Mouse (Mus musculus) lung, adult 2 months (tissue): ENCODE results near the gene E130308A19Rik. TPM values are rescaled to one million over a fixed set of nuclear protein-coding genes. Genes with fewer than 3 reads are reported as not detected.

Source experiments
- DNase-seq: peaks from one replicate; pipeline ENCODE4 v3.0.0; 2022
- H3K4me1 ChIP-seq: fragments of 200-500 bp; 2 replicates; pipeline ENCODE4 v1.6.1; 2011; ENCODE audit warnings: low read length; ENCODE audit not compliant: control insufficient read depth, insufficient read depth
- H3K4me3 ChIP-seq: fragments of 200-500 bp; replicated peaks from 2 replicates; pipeline ENCODE3; 2011; ENCODE audit warnings: low read depth, mild to moderate bottlenecking, control low read depth, low read length; ENCODE audit errors: extremely low read depth
- CTCF ChIP-seq: fragments of 200-500 bp; IDR thresholded peaks from 2 replicates; pipeline ENCODE4 v1.5.1; 2011; ENCODE audit warnings: mild to moderate bottlenecking, low read length, control low read depth; ENCODE audit not compliant: insufficient read depth
- POLR2A ChIP-seq: fragments of 200-500 bp; IDR thresholded peaks from 2 replicates; pipeline ENCODE4 v1.6.1; 2011; ENCODE audit warnings: low read depth, mild to moderate bottlenecking, control low read depth, low read length, borderline replicate concordance; ENCODE audit errors: extremely low read depth
- WGBS: fragments of 180-500 bp; shearing (Covaris S2); methylation state at CpG from one replicate; pipeline ENCODE4 v1.1.7; 2018; 5-methylcytosine and 5-hydroxymethylcytosine counted together
- polyA plus RNA-seq: library from polyadenylated mRNA; depleted of rRNA; stranded (reverse); fragments of >200 nt; gene quantifications from 2 replicates; pipeline ENCODE4 v1.2.3, GENCODE M21; 2012; rRNA removed

E130308A19Rik gene
- polyA plus RNA-seq, 1 experiment, result 8.3 TPM

DNA sequence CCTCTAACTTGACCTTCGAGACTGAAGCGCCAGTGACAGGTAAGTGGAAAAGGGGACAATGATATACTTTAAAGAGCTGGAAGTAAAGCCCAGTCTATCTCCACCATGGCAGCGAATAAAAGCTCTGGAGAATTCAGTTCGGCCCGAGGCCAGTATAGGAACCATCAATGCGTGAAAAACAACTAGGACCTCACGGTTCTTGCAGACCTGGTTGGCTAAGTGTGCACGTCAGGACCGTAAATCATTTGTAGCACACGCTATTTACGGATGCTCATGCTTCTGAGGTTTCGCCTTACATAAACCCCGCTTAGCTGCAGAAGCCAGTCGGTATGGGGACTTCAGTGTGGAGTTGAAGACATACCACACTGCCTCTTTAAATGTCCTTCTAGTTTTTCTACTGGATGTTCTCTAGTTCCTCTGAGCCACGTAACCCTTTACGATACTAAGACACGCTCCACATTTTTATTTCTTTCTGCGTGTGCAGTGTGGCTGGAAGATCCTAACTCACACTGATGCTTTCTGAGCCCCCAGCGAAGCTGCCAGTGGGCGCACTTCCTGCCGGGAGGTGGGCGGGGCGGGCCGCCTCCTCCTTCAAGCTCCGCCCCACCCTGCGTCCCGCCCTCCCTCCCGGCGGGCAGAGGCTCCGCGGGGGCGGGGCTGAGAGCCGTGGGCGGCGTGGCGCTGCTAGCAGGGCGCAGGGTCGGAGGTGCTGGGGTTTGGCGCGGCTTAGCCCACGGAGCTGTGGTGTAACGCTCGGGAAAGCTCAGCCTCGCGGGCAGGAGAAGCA, 179.4 kb downstream of the E130308A19Rik start, which contains the start of gene Snx30:
Gene Snx30 (plus strand): TSS at position 660 of the 787 bp plus-strand sequence.
- TF ChIP-seq POLR2A (peak; percentile 79), CTCF (no peak)

DNA sequence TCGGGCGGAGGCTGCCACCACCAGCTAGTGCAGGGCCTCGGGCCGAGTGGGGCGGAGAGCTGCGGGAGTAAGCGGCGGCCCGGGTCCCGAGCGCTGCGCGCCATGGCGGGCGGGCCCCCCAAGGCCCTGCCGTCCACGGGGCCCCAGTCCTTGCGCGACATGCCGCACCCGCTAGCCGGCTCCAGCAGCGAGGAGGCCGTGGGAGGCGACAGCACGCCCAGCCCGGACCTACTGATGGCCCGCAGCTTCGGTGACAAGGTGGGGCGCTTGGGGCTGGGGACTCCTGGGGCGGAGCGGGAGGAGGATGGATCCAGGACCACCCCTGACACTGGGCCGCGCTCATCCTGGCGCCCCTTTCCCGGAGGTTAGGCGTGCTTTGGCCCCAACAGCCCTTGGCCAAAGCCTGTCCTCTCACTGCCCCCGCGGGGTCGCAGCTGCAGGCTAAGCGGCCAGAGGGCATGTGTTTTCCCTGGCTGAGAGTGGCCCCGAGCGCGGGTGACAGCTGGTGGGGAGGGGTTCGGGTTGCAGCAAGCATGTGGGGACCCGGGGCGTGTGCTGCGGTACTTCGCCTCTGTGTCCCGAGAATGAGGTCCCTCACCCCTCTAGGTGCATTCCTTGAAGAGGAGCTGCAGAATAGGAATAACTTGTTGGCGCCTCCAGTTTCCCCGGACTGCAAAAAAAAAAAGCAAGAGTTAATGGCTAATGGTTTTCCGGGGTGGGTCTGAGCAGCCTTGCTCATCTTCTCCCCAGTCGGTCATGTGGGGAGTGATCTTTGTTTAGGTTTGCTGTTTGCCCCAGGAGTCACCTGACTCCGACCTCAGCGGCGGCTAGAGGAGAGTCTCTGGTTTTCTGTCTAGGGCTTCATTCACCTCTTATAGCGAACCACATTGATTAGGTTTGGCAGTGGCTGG, 180.2 kb downstream of the E130308A19Rik start:
- H3K4me3 ChIP-seq, result peak overlapping the region; percentile 94
- DNase-seq, result no peak
- WGBS, result under 1% methylated on average over 57 of the region's 58 CpGs
- no peak for TF ChIP-seq POLR2A
- TF ChIP-seq CTCF, result no peak
- H3K4me1 ChIP-seq, result peaks cover 4% of the 10 kb centered on the region

More for the DNA sequence above, 179.4 kb downstream of the E130308A19Rik start, which contains the start of gene Snx30:
- 4% methylated on average over 45 of the region's 45 CpGs for WGBS
- peaks cover 4% of the 10 kb centered on the region for H3K4me1 ChIP-seq
- H3K4me3 ChIP-seq, result peak within 1 kb of the TSS; percentile 94
- DNase-seq, result peak; percentile 89

DNA sequence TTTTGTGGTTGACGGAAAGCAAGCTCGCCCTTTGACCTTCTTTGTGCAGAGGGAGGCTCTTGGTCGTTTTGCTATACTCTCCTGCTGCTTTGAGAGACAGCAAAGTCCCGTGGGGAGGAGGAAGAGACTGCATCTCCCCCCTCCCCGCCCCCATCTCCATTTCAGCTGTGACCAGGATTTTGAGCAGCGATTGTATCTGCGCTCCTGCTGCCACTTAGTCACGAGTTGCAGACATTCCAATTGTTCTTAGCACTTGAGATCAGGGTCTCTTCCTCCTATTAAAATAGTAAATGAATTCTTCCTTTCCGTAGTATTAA, 180.8 kb downstream of the E130308A19Rik start:
- WGBS, result 9% methylated on average over 9 of the region's 9 CpGs
- no peak for TF ChIP-seq CTCF
- H3K4me3 ChIP-seq, result peak overlapping the region; percentile 94
- DNase-seq, result no peak
- H3K4me1 ChIP-seq, result peaks cover 4% of the 10 kb centered on the region

DNA sequence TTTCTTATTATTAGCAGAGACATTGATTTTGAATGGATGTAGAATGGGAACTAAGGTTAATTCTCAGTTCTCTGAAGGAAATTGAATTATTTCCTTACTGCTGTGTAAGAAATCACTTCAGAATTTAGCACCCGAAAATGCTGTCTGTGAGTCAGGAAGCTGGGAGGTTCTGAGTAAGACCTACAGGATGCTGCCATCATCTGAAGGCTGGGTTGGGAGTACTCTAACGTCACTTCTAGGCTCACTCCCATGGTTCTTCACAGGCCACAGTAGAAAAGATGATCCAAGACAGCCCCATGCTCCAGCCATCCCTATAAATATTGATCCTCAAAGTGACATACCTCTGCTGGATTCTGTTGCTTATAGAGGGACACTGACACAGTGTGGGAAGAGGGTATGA, 181.5 kb downstream of the E130308A19Rik start:
- 57% methylated on average over 2 of the region's 2 CpGs for WGBS
- H3K4me1 ChIP-seq, result peaks cover 4% of the 10 kb centered on the region
- DNase-seq, result no peak
- H3K4me3 ChIP-seq, result no peak overlapping the region
- no peak for TF ChIP-seq CTCF

DNA sequence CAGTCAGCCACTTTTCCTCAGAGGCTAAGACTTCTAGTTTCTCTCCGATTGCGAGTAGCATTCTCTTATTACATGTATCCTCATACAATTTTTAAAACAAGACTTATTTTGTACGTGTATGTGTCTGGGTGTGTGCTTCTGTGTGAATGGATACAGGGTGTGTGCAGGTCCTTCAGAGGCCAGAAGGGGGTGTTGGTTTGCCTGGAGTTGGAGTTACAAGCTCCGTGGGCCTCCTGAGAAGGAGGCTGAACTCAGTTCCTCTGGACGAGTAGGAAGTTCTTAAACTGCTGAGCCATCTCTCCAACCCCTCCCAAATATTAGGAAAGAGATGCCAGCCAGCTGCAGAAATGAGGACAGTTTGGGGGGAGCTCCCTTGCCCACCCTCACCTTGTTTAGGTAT, 182.4 kb downstream of the E130308A19Rik start:
- 73% methylated on average over 5 of the region's 5 CpGs for WGBS
- Histone ChIP-seq H3K4me3 (no peak overlapping the region), H3K4me1 (peaks cover 4% of the 10 kb centered on the region)
- no peak for DNase-seq
- TF ChIP-seq CTCF (peak; percentile 34; the same call in 1 of the 2 replicates), POLR2A (no peak)

Other genes with a start within 250 kb of the E130308A19Rik start
- 1.9 and 3.1 TPM in 2 replicates for gene Susd1, start 187.6 kb upstream of the E130308A19Rik start, polyA plus RNA-seq
- 30.3 and 40.5 TPM in 2 replicates for gene Ptbp3, start 76.8 kb upstream of the E130308A19Rik start, polyA plus RNA-seq
- gene Hsdl2, start 44.6 kb upstream of the E130308A19Rik start, polyA plus RNA-seq, result 7.5 and 16.1 TPM in 2 replicates
- gene Inip, start 175.4 kb downstream of the E130308A19Rik start, polyA plus RNA-seq, result 6.8 and 8.9 TPM in 2 replicates
- 5.1 and 7.0 TPM in 2 replicates for gene Snx30, start 179.6 kb downstream of the E130308A19Rik start, polyA plus RNA-seq